Mouse (Mus musculus): ENCODE results near the gene Kif1a.
"Not testable (repeated sequence)": the region's sequence is repeated elsewhere in the genome, so short reads cannot be mapped to it uniquely, and the experiment has no call there.

Gene Kif1a

GRCm38 (mm10) chr1:92970791-92971190 lies 131.0 kb downstream of the Kif1a start:
- not testable (repeated sequence) for DNase-seq (ENCODE audit: low spot score in 2 of 2)

Measured in left cerebral cortex, adult 9 months (tissue).